Mouse (Mus musculus): ENCODE data around the gene Npb. TPM values are rescaled to one million over a fixed set of nuclear protein-coding genes. Genes with fewer than 3 reads are reported as not detected.
A peak's percentile ranks its signal among the peaks of the same experiment; 100 is the strongest.

Gene Npb
- polyA plus RNA-seq, 1 experiment from 2014 or later = 14.9 TPM

- Histone ChIP-seq H3K4me2 (ENCODE audit: low read depth, low read length) (no peak overlapping the region), H3K4me1 (ENCODE audit: control insufficient read depth, insufficient read depth, low read length) (peaks cover 43% of the 10 kb centered on the region), H3K36me3 (ENCODE audit: control insufficient read depth, insufficient read depth, low read length) (peaks cover 5% of the 10 kb centered on the region; the same call in 1 of the 2 replicates), H3K4me3 (replicated peaks; ENCODE audit: low read length) (no peak overlapping the region), H3K27ac (ENCODE audit: low read length) (no peak overlapping the region), H3K9me3 (replicated peaks; ENCODE audit: control insufficient read depth, low read length) (no peaks in the 10 kb centered on the region), H3K27me3 (ENCODE audit: control insufficient read depth, insufficient read depth, low read length) (no peaks in the 10 kb centered on the region), H3K9ac (ENCODE audit: low read length) (no peak overlapping the region)
- no peak for ATAC-seq (ENCODE audit: insufficient read depth, low FRiP score)
- 90% methylated on average over 11 of the region's 11 CpGs for WGBS
These were observed 18.6 kb downstream of the Npb start for GRCm38 (mm10) chr11:120626785-120627467.

- Histone ChIP-seq H3K9ac (ENCODE audit: low read length) (no peak overlapping the region), H3K36me3 (ENCODE audit: control insufficient read depth, insufficient read depth, low read length) (peaks cover 5% of the 10 kb centered on the region; the same call in 1 of the 2 replicates), H3K4me2 (ENCODE audit: low read depth, low read length) (no peak overlapping the region), H3K4me3 (replicated peaks; ENCODE audit: low read length) (no peak overlapping the region), H3K27me3 (ENCODE audit: control insufficient read depth, insufficient read depth, low read length) (no peaks in the 10 kb centered on the region), H3K27ac (ENCODE audit: low read length) (no peak overlapping the region), H3K9me3 (replicated peaks; ENCODE audit: control insufficient read depth, low read length) (no peaks in the 10 kb centered on the region), H3K4me1 (ENCODE audit: control insufficient read depth, insufficient read depth, low read length) (peaks cover 48% of the 10 kb centered on the region)
- no peak for ATAC-seq (ENCODE audit: insufficient read depth, low FRiP score)
- 72% methylated on average over 22 of the region's 22 CpGs for WGBS
These were observed 19.4 kb downstream of the Npb start for GRCm38 (mm10) chr11:120627468-120628300.

- Histone ChIP-seq H3K36me3 (ENCODE audit: control insufficient read depth, insufficient read depth, low read length) (peaks cover 5% of the 10 kb centered on the region; the same call in 1 of the 2 replicates), H3K9me3 (replicated peaks; ENCODE audit: control insufficient read depth, low read length) (no peaks in the 10 kb centered on the region), H3K4me2 (ENCODE audit: low read depth, low read length) (peak overlapping the region; percentile 42; the same call in 1 of the 2 replicates), H3K4me1 (ENCODE audit: control insufficient read depth, insufficient read depth, low read length) (peaks cover 47% of the 10 kb centered on the region), H3K4me3 (replicated peaks; ENCODE audit: low read length) (peak overlapping the region; percentile 32), H3K9ac (ENCODE audit: low read length) (0 out of 2 replicates have a peak overlapping the region, but pooled peaks have one; percentile 26), H3K27ac (ENCODE audit: low read length) (peak overlapping the region; percentile 96), H3K27me3 (ENCODE audit: control insufficient read depth, insufficient read depth, low read length) (no peaks in the 10 kb centered on the region)
- WGBS = 90% methylated on average over 23 of the region's 23 CpGs
- ATAC-seq (ENCODE audit: insufficient read depth, low FRiP score) = no peak
These were observed 20.5 kb downstream of the Npb start for GRCm38 (mm10) chr11:120628601-120629340.

GRCm38 (mm10) chr11:120629341-120629730, 21.1 kb downstream of the Npb start:
- H3K4me1 ChIP-seq (ENCODE audit: control insufficient read depth, insufficient read depth, low read length) = peaks cover 45% of the 10 kb centered on the region
- no peaks in the 10 kb centered on the region for H3K9me3 ChIP-seq (replicated peaks; ENCODE audit: control insufficient read depth, low read length)
- peak overlapping the region; percentile 96 for H3K27ac ChIP-seq (ENCODE audit: low read length)
- H3K9ac ChIP-seq (ENCODE audit: low read length) = peak overlapping the region; percentile 67
- peaks cover 5% of the 10 kb centered on the region; the same call in 1 of the 2 replicates for H3K36me3 ChIP-seq (ENCODE audit: control insufficient read depth, insufficient read depth, low read length)
- H3K4me3 ChIP-seq (replicated peaks; ENCODE audit: low read length) = peak overlapping the region; percentile 32
- 71% methylated on average over 23 of the region's 23 CpGs for WGBS
- ATAC-seq (ENCODE audit: insufficient read depth, low FRiP score) = no peak
- no peaks in the 10 kb centered on the region for H3K27me3 ChIP-seq (ENCODE audit: control insufficient read depth, insufficient read depth, low read length)
- peak overlapping the region; percentile 42 for H3K4me2 ChIP-seq (ENCODE audit: low read depth, low read length)

- ATAC-seq (ENCODE audit: insufficient read depth, low FRiP score) = no peak
- H3K9me3 ChIP-seq (replicated peaks; ENCODE audit: control insufficient read depth, low read length) = no peaks in the 10 kb centered on the region
- H3K27ac ChIP-seq (ENCODE audit: low read length) = peak overlapping the region; percentile 96
- H3K4me1 ChIP-seq (ENCODE audit: control insufficient read depth, insufficient read depth, low read length) = peaks cover 45% of the 10 kb centered on the region
- H3K36me3 ChIP-seq (ENCODE audit: control insufficient read depth, insufficient read depth, low read length) = peaks cover 5% of the 10 kb centered on the region; the same call in 1 of the 2 replicates
- H3K9ac ChIP-seq (ENCODE audit: low read length) = peak overlapping the region; percentile 67
- H3K27me3 ChIP-seq (ENCODE audit: control insufficient read depth, insufficient read depth, low read length) = no peaks in the 10 kb centered on the region
- 34% methylated on average over 7 of the region's 7 CpGs for WGBS
- H3K4me2 ChIP-seq (ENCODE audit: low read depth, low read length) = peak overlapping the region; percentile 42
- peak overlapping the region; percentile 32 for H3K4me3 ChIP-seq (replicated peaks; ENCODE audit: low read length)
These were observed 21.6 kb downstream of the Npb start for GRCm38 (mm10) chr11:120629911-120630310.

- Histone ChIP-seq H3K27ac (ENCODE audit: low read length) (peak overlapping the region; percentile 96), H3K4me2 (ENCODE audit: low read depth, low read length) (peak overlapping the region; percentile 42), H3K9ac (ENCODE audit: low read length) (peak overlapping the region; percentile 67), H3K4me1 (ENCODE audit: control insufficient read depth, insufficient read depth, low read length) (peaks cover 40% of the 10 kb centered on the region), H3K4me3 (replicated peaks; ENCODE audit: low read length) (peak overlapping the region; percentile 32), H3K9me3 (replicated peaks; ENCODE audit: control insufficient read depth, low read length) (no peaks in the 10 kb centered on the region), H3K36me3 (ENCODE audit: control insufficient read depth, insufficient read depth, low read length) (peaks cover 5% of the 10 kb centered on the region; the same call in 1 of the 2 replicates), H3K27me3 (ENCODE audit: control insufficient read depth, insufficient read depth, low read length) (no peaks in the 10 kb centered on the region)
- ATAC-seq (ENCODE audit: insufficient read depth, low FRiP score) = no peak
- 38% methylated on average over 5 of the region's 5 CpGs for WGBS
These were observed 22.2 kb downstream of the Npb start for GRCm38 (mm10) chr11:120630401-120630871.

GRCm38 (mm10) chr11:120630881-120631725, 22.8 kb downstream of the Npb start:
- Histone ChIP-seq H3K36me3 (ENCODE audit: control insufficient read depth, insufficient read depth, low read length) (peaks cover 5% of the 10 kb centered on the region; the same call in 1 of the 2 replicates), H3K4me2 (ENCODE audit: low read depth, low read length) (peak overlapping the region; percentile 82), H3K27me3 (ENCODE audit: control insufficient read depth, insufficient read depth, low read length) (no peaks in the 10 kb centered on the region), H3K9ac (ENCODE audit: low read length) (peak overlapping the region; percentile 99), H3K4me3 (replicated peaks; ENCODE audit: low read length) (peak overlapping the region; percentile 91), H3K4me1 (ENCODE audit: control insufficient read depth, insufficient read depth, low read length) (peaks cover 39% of the 10 kb centered on the region), H3K27ac (ENCODE audit: low read length) (peak overlapping the region; percentile 96), H3K9me3 (replicated peaks; ENCODE audit: control insufficient read depth, low read length) (no peaks in the 10 kb centered on the region)
- no peak for ATAC-seq (ENCODE audit: insufficient read depth, low FRiP score)
- 22% methylated on average over 7 of the region's 7 CpGs for WGBS

Measured in stomach, embryonic 16.5 days (tissue).